Mouse (Mus musculus): ENCODE data around the gene Nisch. TPM values are rescaled to one million over a fixed set of nuclear protein-coding genes. Genes with fewer than 3 reads are reported as not detected.

Nisch gene
- total RNA-seq, 1 experiment = 169 TPM

DNA sequence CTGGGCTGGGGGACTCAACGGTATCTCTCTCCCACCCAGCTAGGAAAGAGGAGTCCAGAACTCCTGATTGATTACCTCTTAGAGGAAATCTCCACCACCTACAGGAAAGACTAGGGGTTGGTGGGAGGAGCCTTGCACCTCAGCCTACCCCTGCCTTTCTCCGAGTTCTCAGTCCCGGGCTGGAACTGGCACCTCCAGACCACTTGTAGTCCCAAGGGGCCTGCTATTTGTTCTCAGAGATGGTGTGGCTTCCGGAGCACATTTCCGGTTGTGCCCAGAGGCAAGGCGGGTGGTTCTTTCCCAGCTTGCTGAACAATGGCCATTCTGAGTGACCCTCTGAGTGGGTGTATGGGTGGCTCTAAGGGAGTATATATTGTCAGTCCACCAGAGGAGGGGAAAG is 11.5 kb upstream of the Nisch start:
- Histone ChIP-seq H3K4me3 (ENCODE audit: insufficient read depth in 1 of 2, low read depth in 1 of 2, low read length in 2 of 2, poor library complexity in 1 of 2, severe bottlenecking in 1 of 2) (0 out of 4 replicates have a peak overlapping the region, but pooled peaks of 1 of the 2 experiments have one; percentile 17), H3K27ac (ENCODE audit: insufficient read depth, low read depth, low read length, poor library complexity, severe bottlenecking) (no peak overlapping the region), H3K36me3 (ENCODE audit: control insufficient read depth, insufficient read depth, low read length, poor library complexity, severe bottlenecking) (no peaks in the 10 kb centered on the region), H3K9me3 (ENCODE audit: control insufficient read depth, insufficient read depth, low read depth, low read length) (no peaks in the 10 kb centered on the region), H3K4me1 (ENCODE audit: control insufficient read depth in 2 of 2, insufficient read depth in 2 of 2, low read length in 2 of 2, poor library complexity in 1 of 2) (peaks cover 0 to 9% of the 10 kb centered on the region in 2 experiments; a peak in 2 of 4 replicates), H3K9ac (ENCODE audit: insufficient read depth, low read depth, low read length, poor library complexity, severe bottlenecking) (peak overlapping the region; percentile 18; the same call in 1 of the 2 replicates)
- no peak for DNase-seq (ENCODE audit: low read depth, low spot score)
- in situ Hi-C loops (cut with MboI; ENCODE audit: low sequenced_read_pairs in 2 of 2, unreplicated experiment in 2 of 2) = no loop called here
- TF ChIP-seq HCFC1 (IDR thresholded peaks at IDR 0.05; ENCODE audit: borderline replicate concordance, insufficient read depth, low read length) (no peak), ZNF384 (IDR thresholded peaks at IDR 0.05; ENCODE audit: low read depth, low read length) (no peak), CHD2 (IDR thresholded peaks at IDR 0.05; ENCODE audit: low read depth, low read length) (no peak), ZC3H11A (IDR thresholded peaks at IDR 0.05; ENCODE audit: borderline replicate concordance, low read depth, low read length) (no peak), MAFK (IDR thresholded peaks at IDR 0.05; ENCODE audit: insufficient read depth, low read depth, low read length) (no peak)

DNA sequence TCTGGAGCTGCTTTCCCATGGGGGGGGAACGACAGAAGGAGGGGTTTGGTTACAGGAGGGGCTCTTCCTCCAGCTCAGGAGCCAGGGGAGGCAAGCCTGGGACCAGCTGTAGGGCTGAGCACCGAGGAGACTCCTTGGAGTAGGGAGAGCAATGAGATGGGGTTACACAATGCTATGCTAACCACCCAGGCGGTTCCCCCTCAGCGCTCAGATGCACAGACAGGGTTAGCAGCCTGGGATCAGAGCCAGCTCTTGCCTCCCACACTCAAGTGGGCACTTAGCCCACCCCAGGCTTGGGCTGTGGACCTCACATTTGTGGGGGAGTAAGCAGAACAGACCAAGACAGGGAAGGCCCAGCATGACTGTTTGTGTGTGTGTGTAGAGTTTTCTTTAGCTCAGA is 10.2 kb upstream of the Nisch start:
- DNase-seq (ENCODE audit: low read depth, low spot score) = no peak
- no peak overlapping the region for H3K27ac ChIP-seq (ENCODE audit: insufficient read depth, low read depth, low read length, poor library complexity, severe bottlenecking)
- TF ChIP-seq CHD2 (IDR thresholded peaks at IDR 0.05; ENCODE audit: low read depth, low read length) = no peak
- TF ChIP-seq HCFC1 (IDR thresholded peaks at IDR 0.05; ENCODE audit: borderline replicate concordance, insufficient read depth, low read length) = no peak
- TF ChIP-seq MAFK (IDR thresholded peaks at IDR 0.05; ENCODE audit: insufficient read depth, low read depth, low read length) = no peak
- TF ChIP-seq ZNF384 (IDR thresholded peaks at IDR 0.05; ENCODE audit: low read depth, low read length) = no peak
- TF ChIP-seq ZC3H11A (IDR thresholded peaks at IDR 0.05; ENCODE audit: borderline replicate concordance, low read depth, low read length) = no peak

DNA sequence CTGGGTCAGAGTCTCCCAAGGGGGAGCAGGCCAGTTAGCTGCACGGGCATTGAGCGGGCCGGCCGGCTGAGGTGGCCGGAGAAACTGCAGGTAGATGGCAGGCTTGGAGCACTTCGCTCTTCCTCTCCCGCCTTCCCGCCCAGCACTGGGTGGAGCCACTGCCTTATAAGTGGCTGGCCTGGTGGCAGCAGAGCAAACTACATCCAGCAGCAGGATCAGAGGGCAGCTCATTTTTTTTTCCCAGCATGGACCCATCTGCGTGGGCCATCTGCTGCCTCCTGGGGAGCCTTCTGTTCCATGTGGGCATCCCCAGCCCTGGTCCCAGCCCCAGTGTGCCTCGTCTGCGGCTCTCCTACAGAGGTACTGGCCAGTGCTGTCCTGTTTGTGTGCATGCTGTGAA is 920 bp upstream of the Nisch start, which contains the start of gene Sema3g:
Sema3g (plus strand) TSS at position 195 of the 400 bp plus-strand sequence.
- no peak within 1 kb of the TSS for H3K4me3 ChIP-seq (ENCODE audit: insufficient read depth in 1 of 2, low read depth in 1 of 2, low read length in 2 of 2, poor library complexity in 1 of 2, severe bottlenecking in 1 of 2)
- in situ Hi-C loops (cut with MboI; ENCODE audit: low sequenced_read_pairs in 2 of 2, unreplicated experiment in 2 of 2) = no loop called here
- H3K9ac ChIP-seq (ENCODE audit: insufficient read depth, low read depth, low read length, poor library complexity, severe bottlenecking) = no peak within 1 kb of the TSS

More for the DNA sequence above, 10.2 kb upstream of the Nisch start:
- no peak overlapping the region for H3K4me3 ChIP-seq (ENCODE audit: insufficient read depth in 1 of 2, low read depth in 1 of 2, low read length in 2 of 2, poor library complexity in 1 of 2, severe bottlenecking in 1 of 2)
- H3K4me1 ChIP-seq (ENCODE audit: control insufficient read depth in 2 of 2, insufficient read depth in 2 of 2, low read length in 2 of 2, poor library complexity in 1 of 2) = peaks cover 0 to 9% of the 10 kb centered on the region in 2 experiments; a peak in 2 of 4 replicates
- no peak overlapping the region for H3K9ac ChIP-seq (ENCODE audit: insufficient read depth, low read depth, low read length, poor library complexity, severe bottlenecking)
- H3K9me3 ChIP-seq (ENCODE audit: control insufficient read depth, insufficient read depth, low read depth, low read length) = no peaks in the 10 kb centered on the region
- no peaks in the 10 kb centered on the region for H3K36me3 ChIP-seq (ENCODE audit: control insufficient read depth, insufficient read depth, low read length, poor library complexity, severe bottlenecking)
- in situ Hi-C loops (cut with MboI; ENCODE audit: low sequenced_read_pairs in 2 of 2, unreplicated experiment in 2 of 2) = no loop called here

DNA sequence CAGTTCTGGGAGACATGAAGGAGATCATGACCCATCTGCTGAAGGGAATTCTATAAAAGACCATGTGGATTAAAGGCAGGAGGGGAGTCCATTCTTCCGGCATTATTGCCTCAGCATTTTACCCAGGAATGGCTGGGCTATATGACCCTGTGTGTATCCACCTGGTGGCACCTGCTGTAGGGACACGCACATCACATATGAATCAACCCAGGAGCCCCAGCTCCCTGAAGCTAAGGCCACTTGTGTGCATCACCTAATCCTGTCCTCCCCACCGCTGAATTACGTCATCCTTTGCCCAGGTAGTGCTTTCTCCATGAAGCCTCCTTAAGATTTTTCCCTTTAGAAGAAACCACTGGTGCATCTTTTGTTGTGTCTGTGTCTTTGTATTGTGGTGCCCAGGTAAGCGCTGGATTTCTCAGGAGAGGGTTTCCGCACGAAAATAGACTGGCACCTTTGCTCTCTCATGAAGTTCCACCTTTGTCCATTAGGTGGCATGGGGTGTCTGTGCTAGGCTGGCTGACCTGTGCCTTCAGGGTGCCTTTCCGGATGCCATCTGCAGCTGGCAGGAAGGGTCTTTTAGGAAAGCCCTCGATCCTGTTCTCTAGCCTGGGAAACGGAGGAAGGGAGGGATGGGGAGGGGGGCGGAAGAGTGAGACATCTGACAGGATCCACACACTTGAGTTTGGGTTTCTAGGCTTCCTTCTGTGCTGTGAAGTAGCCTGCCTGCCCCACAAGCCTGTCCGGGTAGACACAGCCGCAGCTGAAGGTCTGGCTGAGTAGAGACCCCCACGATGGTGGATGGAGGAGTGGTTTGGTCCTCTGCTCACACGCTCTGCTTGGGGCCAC is 1.4 kb downstream of the Nisch start:
- peak; percentile 63 for DNase-seq (ENCODE audit: low read depth, low spot score)
- Histone ChIP-seq H3K9me3 (ENCODE audit: control insufficient read depth, insufficient read depth, low read depth, low read length) (no peaks in the 10 kb centered on the region), H3K4me3 (ENCODE audit: insufficient read depth in 1 of 2, low read depth in 1 of 2, low read length in 2 of 2, poor library complexity in 1 of 2, severe bottlenecking in 1 of 2) (no peak overlapping the region), H3K36me3 (ENCODE audit: control insufficient read depth, insufficient read depth, low read length, poor library complexity, severe bottlenecking) (no peaks in the 10 kb centered on the region), H3K27ac (ENCODE audit: insufficient read depth, low read depth, low read length, poor library complexity, severe bottlenecking) (no peak overlapping the region), H3K4me1 (ENCODE audit: control insufficient read depth in 2 of 2, insufficient read depth in 2 of 2, low read length in 2 of 2, poor library complexity in 1 of 2) (peaks cover 0 to 3% of the 10 kb centered on the region in 2 experiments; a peak in 1 of 4 replicates), H3K9ac (ENCODE audit: insufficient read depth, low read depth, low read length, poor library complexity, severe bottlenecking) (peak overlapping the region; percentile 28; the same call in 1 of the 2 replicates)
- in situ Hi-C loops (cut with MboI; ENCODE audit: low sequenced_read_pairs in 2 of 2, unreplicated experiment in 2 of 2) = no loop called here
- TF ChIP-seq CHD2 (IDR thresholded peaks at IDR 0.05; ENCODE audit: low read depth, low read length) = no peak
- TF ChIP-seq ZNF384 (IDR thresholded peaks at IDR 0.05; ENCODE audit: low read depth, low read length) = no peak
- no peak for TF ChIP-seq ZC3H11A (IDR thresholded peaks at IDR 0.05; ENCODE audit: borderline replicate concordance, low read depth, low read length)
- TF ChIP-seq MAFK (IDR thresholded peaks at IDR 0.05; ENCODE audit: insufficient read depth, low read depth, low read length) = no peak
- no peak for TF ChIP-seq HCFC1 (IDR thresholded peaks at IDR 0.05; ENCODE audit: borderline replicate concordance, insufficient read depth, low read length)

More for the DNA sequence above, 920 bp upstream of the Nisch start, which contains the start of gene Sema3g:
- Histone ChIP-seq H3K36me3 (ENCODE audit: control insufficient read depth, insufficient read depth, low read length, poor library complexity, severe bottlenecking) (no peaks in the 10 kb centered on the region), H3K4me1 (ENCODE audit: control insufficient read depth in 2 of 2, insufficient read depth in 2 of 2, low read length in 2 of 2, poor library complexity in 1 of 2) (peaks cover 0 to 3% of the 10 kb centered on the region in 2 experiments; a peak in 1 of 4 replicates), H3K9me3 (ENCODE audit: control insufficient read depth, insufficient read depth, low read depth, low read length) (no peaks in the 10 kb centered on the region), H3K27ac (ENCODE audit: insufficient read depth, low read depth, low read length, poor library complexity, severe bottlenecking) (no peak within 1 kb of the TSS)
- DNase-seq (ENCODE audit: low read depth, low spot score) = no peak
- no peak for TF ChIP-seq HCFC1 (IDR thresholded peaks at IDR 0.05; ENCODE audit: borderline replicate concordance, insufficient read depth, low read length)
- peak; percentile 50; the same call in 1 of the 2 replicates for TF ChIP-seq ZNF384 (IDR thresholded peaks at IDR 0.05; ENCODE audit: low read depth, low read length)

All from ES-E14 (cell line).